Mouse (Mus musculus) bone marrow macrophage, adult 2 months (primary cell): ENCODE data around the gene AI481877.

Source experiments
- CTCF ChIP-seq: IDR thresholded peaks from 2 replicates; pipeline ENCODE4 v1.5.1; 2012; ENCODE audit warnings: low read depth, mild to moderate bottlenecking, low read length, moderate library complexity
- POLR2A ChIP-seq: IDR thresholded peaks from 2 replicates; pipeline ENCODE4 v1.6.1; 2012; ENCODE audit warnings: mild to moderate bottlenecking, low read depth, low read length, borderline replicate concordance

- no peak for TF ChIP-seq CTCF
- no peak for TF ChIP-seq POLR2A
Observed at GRCm38 (mm10) chr4:59016922-59017321, 121.9 kb downstream of the AI481877 start.
